Mouse (Mus musculus): ENCODE results near the gene Casp2. TPM values are rescaled to one million over a fixed set of nuclear protein-coding genes. Genes with fewer than 3 reads are reported as not detected.

Gene Casp2
- polyA plus RNA-seq, 1 experiment, result 76.1 TPM

GRCm38 (mm10) chr6:42324482-42325267 lies 59.9 kb downstream of the Casp2 start, which contains the start of gene Fam131b:
Fam131b (minus strand) TSS chr6:42324643.
- peak; percentile 66 for TF ChIP-seq POLR2A (IDR thresholded peaks at IDR 0.05; ENCODE audit: borderline replicate concordance, extremely low read depth, insufficient read depth, insufficient read length, poor library complexity, severe bottlenecking)
- TF ChIP-seq CTCF (IDR thresholded peaks at IDR 0.05; ENCODE audit: borderline replicate concordance, extremely low read depth, insufficient read depth, insufficient read length), result no peak
- peak; percentile 88 for DNase-seq (ENCODE audit: low read depth)

GRCm38 (mm10) chr6:42325268-42325609 lies 60.5 kb downstream of the Casp2 start:
- TF ChIP-seq POLR2A (IDR thresholded peaks at IDR 0.05; ENCODE audit: borderline replicate concordance, extremely low read depth, insufficient read depth, insufficient read length, poor library complexity, severe bottlenecking) (no peak), CTCF (IDR thresholded peaks at IDR 0.05; ENCODE audit: borderline replicate concordance, extremely low read depth, insufficient read depth, insufficient read length) (peak; percentile 89)
- peak; percentile 85 for DNase-seq (ENCODE audit: low read depth)

- no peak for TF ChIP-seq POLR2A (IDR thresholded peaks at IDR 0.05; ENCODE audit: borderline replicate concordance, extremely low read depth, insufficient read depth, insufficient read length, poor library complexity, severe bottlenecking)
- no peak for TF ChIP-seq CTCF (IDR thresholded peaks at IDR 0.05; ENCODE audit: borderline replicate concordance, extremely low read depth, insufficient read depth, insufficient read length)
- no peak for DNase-seq (ENCODE audit: low read depth)
Observed at GRCm38 (mm10) chr6:42326509-42326908, 61.7 kb downstream of the Casp2 start.

- no peak for DNase-seq (ENCODE audit: low read depth)
- no peak for TF ChIP-seq CTCF (IDR thresholded peaks at IDR 0.05; ENCODE audit: borderline replicate concordance, extremely low read depth, insufficient read depth, insufficient read length)
- TF ChIP-seq POLR2A (IDR thresholded peaks at IDR 0.05; ENCODE audit: borderline replicate concordance, extremely low read depth, insufficient read depth, insufficient read length, poor library complexity, severe bottlenecking), result no peak
Observed at GRCm38 (mm10) chr6:42328757-42329156, 64.0 kb downstream of the Casp2 start.

- no peak for TF ChIP-seq CTCF (IDR thresholded peaks at IDR 0.05; ENCODE audit: borderline replicate concordance, extremely low read depth, insufficient read depth, insufficient read length)
- TF ChIP-seq POLR2A (IDR thresholded peaks at IDR 0.05; ENCODE audit: borderline replicate concordance, extremely low read depth, insufficient read depth, insufficient read length, poor library complexity, severe bottlenecking), result no peak
- DNase-seq (ENCODE audit: low read depth), result no peak
Observed at GRCm38 (mm10) chr6:42330216-42330615, 65.4 kb downstream of the Casp2 start.

GRCm38 (mm10) chr6:42330946-42331345 lies 66.2 kb downstream of the Casp2 start:
- no peak for DNase-seq (ENCODE audit: low read depth)
- TF ChIP-seq POLR2A (IDR thresholded peaks at IDR 0.05; ENCODE audit: borderline replicate concordance, extremely low read depth, insufficient read depth, insufficient read length, poor library complexity, severe bottlenecking) (no peak), CTCF (IDR thresholded peaks at IDR 0.05; ENCODE audit: borderline replicate concordance, extremely low read depth, insufficient read depth, insufficient read length) (no peak)

Other genes with a start within 250 kb of the Casp2 start
- gene Sva, start 226.6 kb upstream of the Casp2 start, polyA plus RNA-seq (2012; rRNA removed), result not detected in 2 replicates
- gene Tas2r139, start 124.0 kb upstream of the Casp2 start, polyA plus RNA-seq (2012; rRNA removed), result not detected in 2 replicates
- not detected in 2 replicates for gene Tas2r144, start 49.7 kb upstream of the Casp2 start, polyA plus RNA-seq (2012; rRNA removed)
- 6.7 and 7.1 TPM in 2 replicates for gene Gstk1, start 19.1 kb upstream of the Casp2 start, polyA plus RNA-seq (2012; rRNA removed)
- 0.14 TPM in 1 of 2 replicates, not detected in the other for gene Tmem139, start 3.0 kb upstream of the Casp2 start, polyA plus RNA-seq (2012; rRNA removed)
- 11.0 and 12.0 TPM in 2 replicates for gene Clcn1, start 21.7 kb downstream of the Casp2 start, polyA plus RNA-seq (2012; rRNA removed)
- gene Fam131b, start 59.7 kb downstream of the Casp2 start, polyA plus RNA-seq (2012; rRNA removed), result 30.9 and 37.9 TPM in 2 replicates
- 59.5 and 76.3 TPM in 2 replicates for gene Zyx, start 84.6 kb downstream of the Casp2 start, polyA plus RNA-seq (2012; rRNA removed)
- gene Epha1, start 108.3 kb downstream of the Casp2 start, polyA plus RNA-seq (2012; rRNA removed), result 1.2 and 1.3 TPM in 2 replicates
- gene Tas2r143, start 135.3 kb downstream of the Casp2 start, polyA plus RNA-seq (2012; rRNA removed), result 0.16 and 0.29 TPM in 2 replicates
- gene Tas2r135, start 140.4 kb downstream of the Casp2 start, polyA plus RNA-seq (2012; rRNA removed), result 0.07 TPM in 1 of 2 replicates, not detected in the other
- gene Tas2r126, start 169.6 kb downstream of the Casp2 start, polyA plus RNA-seq (2012; rRNA removed), result 0.10 TPM in 1 of 2 replicates, not detected in the other
- not detected in 2 replicates for gene Olfr458, start 200.2 kb downstream of the Casp2 start, polyA plus RNA-seq (2012; rRNA removed)
- not detected in 2 replicates for gene Olfr457, start 211.3 kb downstream of the Casp2 start, polyA plus RNA-seq (2012; rRNA removed)
- not detected in 2 replicates for gene Olfr456, start 222.2 kb downstream of the Casp2 start, polyA plus RNA-seq (2012; rRNA removed)

All from brain, embryonic 14.5 days (tissue).